Mouse (Mus musculus) brain, embryonic 14.5 days (tissue): ENCODE results near the gene Vangl1. TPM values are rescaled to one million over a fixed set of nuclear protein-coding genes. Genes with fewer than 3 reads are reported as not detected.

Source experiments
- DNase-seq: peaks from one replicate; pipeline ENCODE4 v3.0.0-alpha.2; 2011; ENCODE audit warnings: low read depth
- CTCF ChIP-seq: fragments of 200-500 bp; IDR thresholded peaks from 2 replicates; pipeline ENCODE4 v1.5.1; 2012; ENCODE audit warnings: inconsistent platforms, mild to moderate bottlenecking, moderate library complexity, borderline replicate concordance; ENCODE audit not compliant: insufficient read depth, insufficient read length; ENCODE audit errors: extremely low read depth
- POLR2A ChIP-seq: fragments of 200-500 bp; IDR thresholded peaks from 2 replicates; pipeline ENCODE4 v1.6.1; 2012; ENCODE audit warnings: mild to moderate bottlenecking, inconsistent platforms, borderline replicate concordance; ENCODE audit not compliant: poor library complexity, insufficient read depth, insufficient read length, severe bottlenecking; ENCODE audit errors: extremely low read depth
- polyA plus RNA-seq: library from polyadenylated mRNA; depleted of rRNA; stranded (reverse); fragments of >200 nt; gene quantifications from 2 replicates; pipeline ENCODE4 v1.2.3, GENCODE M21; 2012; rRNA removed

Gene Vangl1
- polyA plus RNA-seq, 1 experiment, result 15.0 TPM

GRCm38 (mm10) chr3:102135389-102136113 lies 68.9 kb downstream of the Vangl1 start:
- peak; percentile 52 for DNase-seq
- TF ChIP-seq POLR2A (no peak), CTCF (no peak)

- peak; percentile 39 for DNase-seq
- TF ChIP-seq CTCF (no peak), POLR2A (no peak)
Observed at GRCm38 (mm10) chr3:102131627-102132324, 72.7 kb downstream of the Vangl1 start.

- TF ChIP-seq POLR2A, result no peak
- no peak for DNase-seq
Observed at GRCm38 (mm10) chr3:102130478-102130877, 74.0 kb downstream of the Vangl1 start.

GRCm38 (mm10) chr3:102128242-102128641 lies 76.3 kb downstream of the Vangl1 start:
- no peak for DNase-seq
- no peak for TF ChIP-seq POLR2A
- no peak for TF ChIP-seq CTCF

GRCm38 (mm10) chr3:102127114-102127513 lies 77.4 kb downstream of the Vangl1 start:
- DNase-seq, result no peak
- TF ChIP-seq POLR2A, result no peak
- no peak for TF ChIP-seq CTCF

GRCm38 (mm10) chr3:102125546-102125945 lies 78.9 kb downstream of the Vangl1 start:
- TF ChIP-seq POLR2A (no peak), CTCF (no peak)
- peak; percentile 20 for DNase-seq

GRCm38 (mm10) chr3:102123654-102124053 lies 80.8 kb downstream of the Vangl1 start:
- DNase-seq, result no peak
- TF ChIP-seq CTCF (no peak), POLR2A (no peak)

GRCm38 (mm10) chr3:102122046-102122445 lies 82.4 kb downstream of the Vangl1 start:
- peak; percentile 50 for DNase-seq
- peak; percentile 46; the same call in 1 of the 2 replicates for TF ChIP-seq CTCF
- no peak for TF ChIP-seq POLR2A

- no peak for DNase-seq
- no peak for TF ChIP-seq CTCF
- TF ChIP-seq POLR2A, result no peak
Observed at GRCm38 (mm10) chr3:102120947-102121346, 83.5 kb downstream of the Vangl1 start.

GRCm38 (mm10) chr3:102111979-102112599 lies 92.4 kb downstream of the Vangl1 start:
- DNase-seq, result no peak
- TF ChIP-seq CTCF, result no peak
- TF ChIP-seq POLR2A, result no peak

GRCm38 (mm10) chr3:102108201-102108600 lies 96.3 kb downstream of the Vangl1 start:
- DNase-seq, result peak; percentile 36
- no peak for TF ChIP-seq POLR2A
- no peak for TF ChIP-seq CTCF

GRCm38 (mm10) chr3:102103811-102104565 lies 100.5 kb downstream of the Vangl1 start:
- no peak for DNase-seq
- TF ChIP-seq CTCF, result no peak
- TF ChIP-seq POLR2A, result no peak

Other genes starting within 250 kb of the Vangl1 start
- gene Nhlh2, start 194.6 kb downstream of the Vangl1 start, polyA plus RNA-seq, result 32.5 and 40.8 TPM in 2 replicates
- 1.3 TPM in 2 replicates for gene Casq2, start 118.3 kb downstream of the Vangl1 start, polyA plus RNA-seq